Mouse (Mus musculus): Measurements from ENCODE around the gene Nadk. TPM values are rescaled to one million over a fixed set of nuclear protein-coding genes. Genes with fewer than 3 reads are reported as not detected.

The Nadk gene
- total RNA-seq, 1 experiment: 88.5 TPM

- TF ChIP-seq MAFK (IDR thresholded peaks at IDR 0.05; ENCODE audit: insufficient read depth, low read depth, low read length): no peak
- no peak for TF ChIP-seq ZC3H11A (IDR thresholded peaks at IDR 0.05; ENCODE audit: borderline replicate concordance, low read depth, low read length)
- TF ChIP-seq HCFC1 (IDR thresholded peaks at IDR 0.05; ENCODE audit: borderline replicate concordance, insufficient read depth, low read length): no peak
- TF ChIP-seq ZNF384 (IDR thresholded peaks at IDR 0.05; ENCODE audit: low read depth, low read length): no peak
- TF ChIP-seq CHD2 (IDR thresholded peaks at IDR 0.05; ENCODE audit: low read depth, low read length): no peak
- peaks cover 33% of the 10 kb centered on the region for H3K36me3 ChIP-seq (ENCODE audit: control insufficient read depth, insufficient read depth, low read length, poor library complexity, severe bottlenecking)
- in situ Hi-C loops (cut with MboI; ENCODE audit: low sequenced_read_pairs in 2 of 2, unreplicated experiment in 2 of 2): no loop called here
Measured at GRCm38 (mm10) chr4:155552917-155553532, 9.2 kb upstream of the Nadk start.

GRCm38 (mm10) chr4:155554880-155555279 is 7.3 kb upstream of the Nadk start:
- H3K4me1 ChIP-seq (ENCODE audit: control insufficient read depth in 2 of 2, insufficient read depth in 2 of 2, low read length in 2 of 2, poor library complexity in 1 of 2): peaks cover 1 to 4% of the 10 kb centered on the region in 2 experiments; a peak in 1 of 4 replicates
- H3K4me3 ChIP-seq (ENCODE audit: insufficient read depth in 1 of 2, low read depth in 1 of 2, low read length in 2 of 2, poor library complexity in 1 of 2, severe bottlenecking in 1 of 2): no peak overlapping the region
- no peak overlapping the region for H3K9ac ChIP-seq (ENCODE audit: insufficient read depth, low read depth, low read length, poor library complexity, severe bottlenecking)
- peaks cover 40% of the 10 kb centered on the region for H3K36me3 ChIP-seq (ENCODE audit: control insufficient read depth, insufficient read depth, low read length, poor library complexity, severe bottlenecking)
- H3K9me3 ChIP-seq (ENCODE audit: control insufficient read depth, insufficient read depth, low read depth, low read length): no peaks in the 10 kb centered on the region
- in situ Hi-C loops (cut with MboI; ENCODE audit: low sequenced_read_pairs in 2 of 2, unreplicated experiment in 2 of 2): no loop called here
- H3K27ac ChIP-seq (ENCODE audit: insufficient read depth, low read depth, low read length, poor library complexity, severe bottlenecking): no peak overlapping the region
- DNase-seq (ENCODE audit: low read depth, low spot score): no peak
- TF ChIP-seq CHD2 (IDR thresholded peaks at IDR 0.05; ENCODE audit: low read depth, low read length): no peak
- TF ChIP-seq ZNF384 (IDR thresholded peaks at IDR 0.05; ENCODE audit: low read depth, low read length): no peak
- no peak for TF ChIP-seq HCFC1 (IDR thresholded peaks at IDR 0.05; ENCODE audit: borderline replicate concordance, insufficient read depth, low read length)
- TF ChIP-seq ZC3H11A (IDR thresholded peaks at IDR 0.05; ENCODE audit: borderline replicate concordance, low read depth, low read length): no peak
- TF ChIP-seq MAFK (IDR thresholded peaks at IDR 0.05; ENCODE audit: insufficient read depth, low read depth, low read length): no peak

More at GRCm38 (mm10) chr4:155552917-155553532, 9.2 kb upstream of the Nadk start:
- H3K9ac ChIP-seq (ENCODE audit: insufficient read depth, low read depth, low read length, poor library complexity, severe bottlenecking): no peak overlapping the region
- H3K4me3 ChIP-seq (ENCODE audit: insufficient read depth in 1 of 2, low read depth in 1 of 2, low read length in 2 of 2, poor library complexity in 1 of 2, severe bottlenecking in 1 of 2): no peak overlapping the region
- no peaks in the 10 kb centered on the region for H3K9me3 ChIP-seq (ENCODE audit: control insufficient read depth, insufficient read depth, low read depth, low read length)
- H3K27ac ChIP-seq (ENCODE audit: insufficient read depth, low read depth, low read length, poor library complexity, severe bottlenecking): no peak overlapping the region
- no peak for DNase-seq (ENCODE audit: low read depth, low spot score)
- H3K4me1 ChIP-seq (ENCODE audit: control insufficient read depth in 2 of 2, insufficient read depth in 2 of 2, low read length in 2 of 2, poor library complexity in 1 of 2): peaks cover under 1 to 1% of the 10 kb centered on the region in 2 experiments; a peak in 1 of 4 replicates

GRCm38 (mm10) chr4:155555464-155555863 is 6.7 kb upstream of the Nadk start:
- TF ChIP-seq HCFC1 (IDR thresholded peaks at IDR 0.05; ENCODE audit: borderline replicate concordance, insufficient read depth, low read length): no peak
- TF ChIP-seq ZC3H11A (IDR thresholded peaks at IDR 0.05; ENCODE audit: borderline replicate concordance, low read depth, low read length): no peak
- TF ChIP-seq CHD2 (IDR thresholded peaks at IDR 0.05; ENCODE audit: low read depth, low read length): no peak
- no peak for TF ChIP-seq MAFK (IDR thresholded peaks at IDR 0.05; ENCODE audit: insufficient read depth, low read depth, low read length)
- no peak for TF ChIP-seq ZNF384 (IDR thresholded peaks at IDR 0.05; ENCODE audit: low read depth, low read length)
- DNase-seq (ENCODE audit: low read depth, low spot score): no peak
- in situ Hi-C loops (cut with MboI; ENCODE audit: low sequenced_read_pairs in 2 of 2, unreplicated experiment in 2 of 2): no loop called here
- H3K4me1 ChIP-seq (ENCODE audit: control insufficient read depth in 2 of 2, insufficient read depth in 2 of 2, low read length in 2 of 2, poor library complexity in 1 of 2): peaks cover 1 to 4% of the 10 kb centered on the region in 2 experiments; a peak in 1 of 4 replicates
- H3K9ac ChIP-seq (ENCODE audit: insufficient read depth, low read depth, low read length, poor library complexity, severe bottlenecking): no peak overlapping the region
- peaks cover 45% of the 10 kb centered on the region for H3K36me3 ChIP-seq (ENCODE audit: control insufficient read depth, insufficient read depth, low read length, poor library complexity, severe bottlenecking)
- no peaks in the 10 kb centered on the region for H3K9me3 ChIP-seq (ENCODE audit: control insufficient read depth, insufficient read depth, low read depth, low read length)
- H3K4me3 ChIP-seq (ENCODE audit: insufficient read depth in 1 of 2, low read depth in 1 of 2, low read length in 2 of 2, poor library complexity in 1 of 2, severe bottlenecking in 1 of 2): no peak overlapping the region
- no peak overlapping the region for H3K27ac ChIP-seq (ENCODE audit: insufficient read depth, low read depth, low read length, poor library complexity, severe bottlenecking)

- no peaks in the 10 kb centered on the region for H3K9me3 ChIP-seq (ENCODE audit: control insufficient read depth, insufficient read depth, low read depth, low read length)
- H3K9ac ChIP-seq (ENCODE audit: insufficient read depth, low read depth, low read length, poor library complexity, severe bottlenecking): no peak overlapping the region
- no peak for DNase-seq (ENCODE audit: low read depth, low spot score)
- peaks cover 35% of the 10 kb centered on the region for H3K36me3 ChIP-seq (ENCODE audit: control insufficient read depth, insufficient read depth, low read length, poor library complexity, severe bottlenecking)
- H3K27ac ChIP-seq (ENCODE audit: insufficient read depth, low read depth, low read length, poor library complexity, severe bottlenecking): no peak overlapping the region
- no peak for TF ChIP-seq CHD2 (IDR thresholded peaks at IDR 0.05; ENCODE audit: low read depth, low read length)
- no peak for TF ChIP-seq HCFC1 (IDR thresholded peaks at IDR 0.05; ENCODE audit: borderline replicate concordance, insufficient read depth, low read length)
- no peak for TF ChIP-seq ZNF384 (IDR thresholded peaks at IDR 0.05; ENCODE audit: low read depth, low read length)
- TF ChIP-seq MAFK (IDR thresholded peaks at IDR 0.05; ENCODE audit: insufficient read depth, low read depth, low read length): no peak
- TF ChIP-seq ZC3H11A (IDR thresholded peaks at IDR 0.05; ENCODE audit: borderline replicate concordance, low read depth, low read length): no peak
- no peak overlapping the region for H3K4me3 ChIP-seq (ENCODE audit: insufficient read depth in 1 of 2, low read depth in 1 of 2, low read length in 2 of 2, poor library complexity in 1 of 2, severe bottlenecking in 1 of 2)
- peaks cover 5 to 11% of the 10 kb centered on the region in 2 experiments; a peak in 3 of 4 replicates for H3K4me1 ChIP-seq (ENCODE audit: control insufficient read depth in 2 of 2, insufficient read depth in 2 of 2, low read length in 2 of 2, poor library complexity in 1 of 2)
- in situ Hi-C loops (cut with MboI; ENCODE audit: low sequenced_read_pairs in 2 of 2, unreplicated experiment in 2 of 2): no loop called here
Measured at GRCm38 (mm10) chr4:155559454-155559853, 2.7 kb upstream of the Nadk start.
